Comparison of ENCODE assay signal across 9 mouse cellular contexts in genomic region chr14:55747051-55747847, GRCm38 (mm10). TPM values are rescaled to one million over a fixed set of nuclear protein-coding genes. Genes with fewer than 3 reads are reported as not detected.
DNase-seq lines count a peak whose midpoint lies in the region; ATAC-seq and TF ChIP-seq lines count a peak whose summit lies in the region.
"Had no signal": no experiment of that assay in that cellular context is flagged by ENCODE, and none has a peak within 500 bp of the region (broad histone marks: within the 10 kb centered on the region; RNA-seq: fewer than 3 reads in every experiment).

No protein-coding gene starts in this region.

- no peaks in the 10 kb centered on the region for H3K9me3 ChIP-seq in heart, embryonic 14.5 days (ENCODE audit: control insufficient read depth, low read length)
- no peaks in the 10 kb centered on the region for H3K9me3 ChIP-seq in E14TG2a.4 (ENCODE audit: low read length)
- H3K9me3 ChIP-seq in forebrain, embryonic 16.5 days (ENCODE audit: control insufficient read depth, low read length): no peaks in the 10 kb centered on the region
- H3K9me3 ChIP-seq in liver, embryonic 15.5 days (replicated peaks): no peaks in the 10 kb centered on the region

- H3K9ac ChIP-seq in heart, embryonic 14.5 days (ENCODE audit: low read length): no peak overlapping the region
- no peak overlapping the region for H3K9ac ChIP-seq in forebrain, embryonic 16.5 days (replicated peaks; ENCODE audit: low read depth, low read length)
- H3K9ac ChIP-seq in liver, embryonic 15.5 days: no peak overlapping the region

- intact Hi-C loops in heart, postnatal 25 days (cut with DNase I): no loop called here
- intact Hi-C loops in left cerebral cortex, adult 2 months (cut with DNase I): no loop called here

- 91% methylated on average over 10 of the region's 10 CpGs for WGBS in heart, embryonic 14.5 days
- WGBS in forebrain, embryonic 16.5 days: 90% methylated on average over 10 of the region's 10 CpGs
- WGBS in liver, embryonic 15.5 days (ENCODE audit: insufficient replicate concordance): 75% methylated on average over 10 of the region's 10 CpGs

- 0 out of 2 replicates have a peak overlapping the region, but pooled peaks have one; percentile 98 for H3K4me2 ChIP-seq in heart, embryonic 14.5 days (ENCODE audit: low read length)
- H3K4me2 ChIP-seq in forebrain, embryonic 16.5 days (ENCODE audit: low read length): peak overlapping the region; percentile 84; the same call in 1 of the 2 replicates
- H3K4me2 ChIP-seq in liver, embryonic 15.5 days: peak overlapping the region; percentile 90

- TF ChIP-seq CTCF in E14TG2a.4 (conservative IDR thresholded peaks at IDR 0.05; ENCODE audit: low read length): no peak
- no peak; the same call in 1 of the 2 replicates for TF ChIP-seq CTCF in left cerebral cortex, adult 2 months (IDR thresholded peaks at IDR 0.05)

- no peaks in the 10 kb centered on the region for H3K27me3 ChIP-seq in heart, embryonic 14.5 days (ENCODE audit: control insufficient read depth, insufficient read depth, low read length)
- no peaks in the 10 kb centered on the region for H3K27me3 ChIP-seq in E14TG2a.4 (ENCODE audit: insufficient read depth, low read length)
- H3K27me3 ChIP-seq in forebrain, embryonic 16.5 days (replicated peaks; ENCODE audit: control insufficient read depth, insufficient read depth, low read length): no peaks in the 10 kb centered on the region
- no peaks in the 10 kb centered on the region for H3K27me3 ChIP-seq in liver, embryonic 15.5 days

- no peak for ATAC-seq in heart, embryonic 14.5 days (ENCODE audit: insufficient number of reproducible peaks, insufficient read depth, low FRiP score, low read depth)
- ATAC-seq in forebrain, embryonic 16.5 days: no peak
- no peak for ATAC-seq in liver, embryonic 15.5 days (ENCODE audit: insufficient read depth)
- ATAC-seq in cerebellum, adult (ENCODE audit: insufficient number of reproducible peaks, low FRiP score, low TSS enrichment): no peak
- no peak for ATAC-seq in frontal cortex, adult (ENCODE audit: low TSS enrichment)

- peaks cover 53% of the 10 kb centered on the region for H3K36me3 ChIP-seq in heart, embryonic 14.5 days (ENCODE audit: control insufficient read depth, insufficient read depth, low read length)
- H3K36me3 ChIP-seq in E14TG2a.4 (ENCODE audit: insufficient read depth, low read length): peaks cover 63% of the 10 kb centered on the region
- H3K36me3 ChIP-seq in forebrain, embryonic 16.5 days (ENCODE audit: control insufficient read depth, insufficient read depth): peaks cover 19% of the 10 kb centered on the region
- H3K36me3 ChIP-seq in liver, embryonic 15.5 days (replicated peaks): peaks cover 43% of the 10 kb centered on the region

- DNase-seq in heart, postnatal 25 days (ENCODE audit: low spot score): no peak
- DNase-seq in left cerebral cortex, adult 2 months (ENCODE audit: extremely low spot score in 1 of 2, low spot score in 2 of 2): no peak

- H3K4me1 ChIP-seq in heart, embryonic 14.5 days (ENCODE audit: control insufficient read depth in 2 of 2, insufficient read depth in 2 of 2, low read length in 2 of 2): peaks cover 8 to 22% of the 10 kb centered on the region in 2 experiments; a peak in 3 of 4 replicates
- peaks cover 32% of the 10 kb centered on the region for H3K4me1 ChIP-seq in E14TG2a.4 (replicated peaks; ENCODE audit: low read depth, low read length)
- peaks cover 31% of the 10 kb centered on the region for H3K4me1 ChIP-seq in forebrain, embryonic 16.5 days (replicated peaks; ENCODE audit: control insufficient read depth, insufficient read depth, low read length)
- peaks cover 41% of the 10 kb centered on the region for H3K4me1 ChIP-seq in liver, embryonic 15.5 days (replicated peaks)

- H3K4me3 ChIP-seq in heart, embryonic 14.5 days (ENCODE audit: control insufficient read depth in 1 of 2, insufficient read depth in 1 of 2, low read depth in 1 of 2, low read length in 2 of 2): no peak overlapping the region
- H3K4me3 ChIP-seq in E14TG2a.4 (replicated peaks; ENCODE audit: low read length): peak overlapping the region; percentile 98
- H3K4me3 ChIP-seq in forebrain, embryonic 16.5 days (replicated peaks; ENCODE audit: low read length): no peak overlapping the region
- peak overlapping the region; percentile 85 for H3K4me3 ChIP-seq in liver, embryonic 15.5 days (replicated peaks)
- H3K4me3 ChIP-seq in left cerebral cortex, adult 2 months: no peak overlapping the region

- no peak overlapping the region for H3K27ac ChIP-seq in heart, embryonic 14.5 days (replicated peaks in 1 of 2; ENCODE audit: control insufficient read depth in 1 of 2, insufficient read depth in 1 of 2, low read depth in 2 of 2, low read length in 2 of 2)
- H3K27ac ChIP-seq in forebrain, embryonic 16.5 days (ENCODE audit: low read length): no peak overlapping the region
- no peak overlapping the region for H3K27ac ChIP-seq in liver, embryonic 15.5 days (replicated peaks)
- no peak overlapping the region for H3K27ac ChIP-seq in left cerebral cortex, adult 2 months

RNA-seq across cellular contexts. Expression of gene Nop9, which starts 1.8 kb away (rescaled TPM):
- polyA plus RNA-seq in heart, embryonic 14.5 days (2014; fragmentation: Nextera tagmentation; extraction: Ambion mirVana): 21.3 and 25.2 TPM in 2 replicates
- 10 to 100 TPM in 1 of 2 experiments, 1 to 10 TPM in 1; 7.8 to 11.1 TPM for total RNA-seq in heart, postnatal 25 days (2021)
- 36.4 and 46.0 TPM in 2 replicates for polyA plus RNA-seq in forebrain, embryonic 16.5 days (2015; fragmentation: Nextera tagmentation; extraction: Ambion mirVana)
- 23.4 and 24.4 TPM in 2 replicates for polyA plus RNA-seq in liver, embryonic 15.5 days (2015; fragmentation: Nextera tagmentation; extraction: Ambion mirVana)
- 10 to 100 TPM in 1 of 2 experiments, 1 to 10 TPM in 1; 9.6 to 12.9 TPM for total RNA-seq in left cerebral cortex, adult 2 months (2021)

RNA-seq across cellular contexts. Expression of gene Dhrs1, which starts 1.8 kb away (rescaled TPM):
- polyA plus RNA-seq in heart, embryonic 14.5 days (2014; fragmentation: Nextera tagmentation; extraction: Ambion mirVana): 59.8 and 70.6 TPM in 2 replicates
- total RNA-seq in heart, postnatal 25 days (2021): 10 to 100 TPM; 43.7 to 47.0 TPM
- polyA plus RNA-seq in forebrain, embryonic 16.5 days (2015; fragmentation: Nextera tagmentation; extraction: Ambion mirVana): 81.9 and 83.5 TPM in 2 replicates
- 39.4 and 43.5 TPM in 2 replicates for polyA plus RNA-seq in liver, embryonic 15.5 days (2015; fragmentation: Nextera tagmentation; extraction: Ambion mirVana)
- 10 to 100 TPM; 76.5 to 88.8 TPM for total RNA-seq in left cerebral cortex, adult 2 months (2021)

RNA-seq across cellular contexts. Expression of gene Cideb, which starts 11.0 kb away (rescaled TPM):
- polyA plus RNA-seq in heart, embryonic 14.5 days (2014; fragmentation: Nextera tagmentation; extraction: Ambion mirVana): 1.5 and 1.6 TPM in 2 replicates
- under 1 TPM; 0.56 to 0.83 TPM for total RNA-seq in heart, postnatal 25 days (2021)
- 0.21 TPM in 1 of 2 replicates, not detected in the other for polyA plus RNA-seq in forebrain, embryonic 16.5 days (2015; fragmentation: Nextera tagmentation; extraction: Ambion mirVana)
- 57.5 and 77.8 TPM in 2 replicates for polyA plus RNA-seq in liver, embryonic 15.5 days (2015; fragmentation: Nextera tagmentation; extraction: Ambion mirVana)
- 1 to 10 TPM; 2.5 to 2.7 TPM for total RNA-seq in left cerebral cortex, adult 2 months (2021)
- total RNA-seq: granulocyte monocyte progenitor cell, adult 5-6 weeks had no signal

RNA-seq across cellular contexts. Expression of gene Ltb4r2, which starts 14.0 kb away (rescaled TPM):
- 0.24 and 0.27 TPM in 2 replicates for polyA plus RNA-seq in heart, embryonic 14.5 days (2014; fragmentation: Nextera tagmentation; extraction: Ambion mirVana)
- under 1 TPM; 0.06 to 0.13 TPM for total RNA-seq in heart, postnatal 25 days (2021)
- polyA plus RNA-seq in forebrain, embryonic 16.5 days (2015; fragmentation: Nextera tagmentation; extraction: Ambion mirVana): 0.21 and 0.38 TPM in 2 replicates
- polyA plus RNA-seq in liver, embryonic 15.5 days (2015; fragmentation: Nextera tagmentation; extraction: Ambion mirVana): 0.74 and 0.93 TPM in 2 replicates
- total RNA-seq in left cerebral cortex, adult 2 months (2021): under 1 TPM; 0.33 to 0.38 TPM

RNA-seq across cellular contexts. Expression of gene Ltb4r1, which starts 18.5 kb away (rescaled TPM):
- 0.28 and 0.62 TPM in 2 replicates for polyA plus RNA-seq in heart, embryonic 14.5 days (2014; fragmentation: Nextera tagmentation; extraction: Ambion mirVana)
- total RNA-seq in heart, postnatal 25 days (2021): under 1 TPM in 1 of 2 experiments, not detected in 1; 0.18 TPM
- 0.24 and 0.25 TPM in 2 replicates for polyA plus RNA-seq in forebrain, embryonic 16.5 days (2015; fragmentation: Nextera tagmentation; extraction: Ambion mirVana)
- polyA plus RNA-seq in liver, embryonic 15.5 days (2015; fragmentation: Nextera tagmentation; extraction: Ambion mirVana): 14.0 and 14.5 TPM in 2 replicates
- total RNA-seq in left cerebral cortex, adult 2 months (2021): under 1 TPM; 0.33 to 0.50 TPM

Comparison
In these comparisons a context has a peak if more than half of its experiments do, and no peak if none do; other contexts are left out.
1. H3K4me3 ChIP-seq: peak in E14TG2a.4 (single experiment) and liver, embryonic 15.5 days (single experiment); none in heart, embryonic 14.5 days (0 of 2), forebrain, embryonic 16.5 days (single experiment) and left cerebral cortex, adult 2 months (single experiment).
2. RNA of gene Cideb, which starts 11.0 kb away (polyA plus RNA-seq): 57.5 to 77.8 TPM in liver, embryonic 15.5 days; 1.5 to 1.6 TPM in heart, embryonic 14.5 days and 0.21 TPM in forebrain, embryonic 16.5 days; every median in the first group is over 10 times any median in the second.
3. Peak in every context shown above with its lines, with median percentiles within 50 percentile points of each other: H3K4me2 ChIP-seq.